Mouse (Mus musculus) cortical plate, adult 2 months (tissue): ENCODE measurements around the gene Slc39a11. TPM values are rescaled to one million over a fixed set of nuclear protein-coding genes. Genes with fewer than 3 reads are reported as not detected.

ENCODE experiments used
- H3K27ac ChIP-seq: fragments of 200-500 bp; 2 replicates; pipeline ENCODE4 v1.5.1; 2012; ENCODE audit warnings: low read length, control low read depth, inconsistent platforms; ENCODE audit not compliant: insufficient read depth
- H3K4me1 ChIP-seq: fragments of 200-500 bp; 2 replicates; pipeline ENCODE4 v1.6.1; 2011; ENCODE audit warnings: low read length; ENCODE audit not compliant: control insufficient read depth, insufficient read depth
- H3K4me3 ChIP-seq: fragments of 200-500 bp; 2 replicates; pipeline ENCODE4 v1.5.1; 2011; ENCODE audit warnings: mild to moderate bottlenecking, low read length, control low read depth; ENCODE audit not compliant: insufficient read depth
- CTCF ChIP-seq: fragments of 200-500 bp; IDR thresholded peaks from 2 replicates; pipeline ENCODE4 v1.5.1; 2011; ENCODE audit warnings: mild to moderate bottlenecking, control low read depth, low read length; ENCODE audit not compliant: insufficient read depth; ENCODE audit errors: extremely low read depth
- POLR2A ChIP-seq: fragments of 200-500 bp; IDR thresholded peaks from 2 replicates; pipeline ENCODE4 v1.6.1; 2011; ENCODE audit warnings: mild to moderate bottlenecking, low read length, control low read depth; ENCODE audit not compliant: insufficient read depth; ENCODE audit errors: extremely low read depth
- polyA plus RNA-seq: library from polyadenylated mRNA; depleted of rRNA; stranded (reverse); fragments of >200 nt; gene quantifications from 2 replicates; pipeline ENCODE4 v1.2.3, GENCODE M21; 2012

Gene Slc39a11
- polyA plus RNA-seq, 1 experiment, result 11.4 TPM

- TF ChIP-seq POLR2A (no peak), CTCF (no peak)
- Histone ChIP-seq H3K4me3 (no peak overlapping the region), H3K27ac (no peak overlapping the region), H3K4me1 (no peaks in the 10 kb centered on the region; the same call in 1 of the 2 replicates)
Measured at GRCm38 (mm10) chr11:113431161-113431560, 218.7 kb downstream of the Slc39a11 start.

- no peak overlapping the region for H3K27ac ChIP-seq
- H3K4me3 ChIP-seq, result no peak overlapping the region
- no peaks in the 10 kb centered on the region; the same call in none of the 2 replicates for H3K4me1 ChIP-seq
- TF ChIP-seq POLR2A (no peak), CTCF (no peak)
Measured at GRCm38 (mm10) chr11:113425882-113426281, 224.0 kb downstream of the Slc39a11 start.

GRCm38 (mm10) chr11:113425454-113425853 is 224.4 kb downstream of the Slc39a11 start:
- Histone ChIP-seq H3K27ac (no peak overlapping the region), H3K4me3 (no peak overlapping the region), H3K4me1 (no peaks in the 10 kb centered on the region; the same call in none of the 2 replicates)
- TF ChIP-seq CTCF (no peak), POLR2A (no peak)

GRCm38 (mm10) chr11:113424765-113425164 is 225.1 kb downstream of the Slc39a11 start:
- Histone ChIP-seq H3K4me1 (peaks cover 2% of the 10 kb centered on the region), H3K4me3 (no peak overlapping the region), H3K27ac (no peak overlapping the region)
- TF ChIP-seq POLR2A (no peak), CTCF (no peak)

- peaks cover 5% of the 10 kb centered on the region for H3K4me1 ChIP-seq
- no peak overlapping the region for H3K4me3 ChIP-seq
- H3K27ac ChIP-seq, result no peak overlapping the region
- no peak for TF ChIP-seq POLR2A
- no peak for TF ChIP-seq CTCF
Measured at GRCm38 (mm10) chr11:113422598-113422997, 227.3 kb downstream of the Slc39a11 start.

GRCm38 (mm10) chr11:113418921-113419655 is 230.8 kb downstream of the Slc39a11 start:
- no peak overlapping the region for H3K4me3 ChIP-seq
- H3K27ac ChIP-seq, result no peak overlapping the region
- no peak for TF ChIP-seq POLR2A
- no peak for TF ChIP-seq CTCF
- peaks cover 5% of the 10 kb centered on the region for H3K4me1 ChIP-seq

- Histone ChIP-seq H3K27ac (no peak overlapping the region), H3K4me3 (no peak overlapping the region), H3K4me1 (peaks cover 5% of the 10 kb centered on the region)
- TF ChIP-seq POLR2A, result no peak
- 0 out of 2 replicates have a peak, but pooled peaks have one; percentile 4 for TF ChIP-seq CTCF
Measured at GRCm38 (mm10) chr11:113417948-113418347, 231.9 kb downstream of the Slc39a11 start.

- no peak for TF ChIP-seq POLR2A
- TF ChIP-seq CTCF, result 0 out of 2 replicates have a peak, but pooled peaks have one; percentile 18
- no peak overlapping the region for H3K27ac ChIP-seq
- no peaks in the 10 kb centered on the region for H3K4me1 ChIP-seq
- H3K4me3 ChIP-seq, result no peak overlapping the region
Measured at GRCm38 (mm10) chr11:113412545-113412944, 237.3 kb downstream of the Slc39a11 start.

- Histone ChIP-seq H3K27ac (no peak overlapping the region), H3K4me1 (no peaks in the 10 kb centered on the region), H3K4me3 (no peak overlapping the region)
- TF ChIP-seq POLR2A (no peak), CTCF (no peak)
Measured at GRCm38 (mm10) chr11:113411798-113412197, 238.1 kb downstream of the Slc39a11 start.

GRCm38 (mm10) chr11:113409121-113409520 is 240.8 kb downstream of the Slc39a11 start:
- TF ChIP-seq CTCF, result peak; percentile 31; the same call in 1 of the 2 replicates
- TF ChIP-seq POLR2A, result no peak
- Histone ChIP-seq H3K27ac (no peak overlapping the region), H3K4me3 (no peak overlapping the region), H3K4me1 (no peaks in the 10 kb centered on the region)

GRCm38 (mm10) chr11:113407474-113407873 is 242.4 kb downstream of the Slc39a11 start:
- Histone ChIP-seq H3K4me3 (no peak overlapping the region), H3K27ac (no peak overlapping the region), H3K4me1 (no peaks in the 10 kb centered on the region)
- TF ChIP-seq POLR2A, result no peak
- TF ChIP-seq CTCF, result no peak
